In genomic region chr6:41091177-41091829, GRCm38 (mm10) we compare ENCODE assay signal across 9 mouse cellular contexts. TPM values are rescaled to one million over a fixed set of nuclear protein-coding genes. Genes with fewer than 3 reads are reported as not detected.
DNase-seq lines count a peak whose midpoint lies in the region; ATAC-seq and TF ChIP-seq lines count a peak whose summit lies in the region.
"Had no signal": no experiment of that assay in that cellular context is flagged by ENCODE, and none has a peak within 500 bp of the region (broad histone marks: within the 10 kb centered on the region; RNA-seq: fewer than 3 reads in every experiment).

No protein-coding gene starts in this region.

- H3K4me1 ChIP-seq in liver, embryonic 14.5 days (replicated peaks; ENCODE audit: control insufficient read depth in 2 of 2, insufficient read depth in 2 of 2, low read length in 1 of 2): no peaks in the 10 kb centered on the region

- TF ChIP-seq CTCF in liver, embryonic 14.5 days (IDR thresholded peaks at IDR 0.05; ENCODE audit: low read depth): peak; percentile 47

- H3K4me3 ChIP-seq in liver, embryonic 14.5 days (ENCODE audit: insufficient read depth in 1 of 2, low read depth in 2 of 2, low read length in 2 of 2): no peak overlapping the region

- TF ChIP-seq EP300 in liver, embryonic 14.5 days (IDR thresholded peaks at IDR 0.05; ENCODE audit: low read depth): no peak

- 17% methylated on average over 4 of the region's 4 CpGs for WGBS in liver, embryonic 14.5 days (ENCODE audit: insufficient replicate concordance)

- no peak overlapping the region for H3K27ac ChIP-seq in liver, embryonic 14.5 days

- H3K9me3 ChIP-seq in liver, embryonic 14.5 days (ENCODE audit: control insufficient read depth, low read length): no peaks in the 10 kb centered on the region

- no peaks in the 10 kb centered on the region for H3K27me3 ChIP-seq in liver, embryonic 14.5 days (ENCODE audit: control insufficient read depth, insufficient read depth, low read length)

- H3K36me3 ChIP-seq in liver, embryonic 14.5 days (replicated peaks; ENCODE audit: control insufficient read depth, insufficient read depth, low read depth): no peaks in the 10 kb centered on the region

- peak; percentile 2 to 8 for DNase-seq in heart, postnatal 10 days
- DNase-seq in heart, adult 9 months (ENCODE audit: low spot score in 2 of 2): no peak
- DNase-seq in CD4-positive helper T cell, adult 2 months (ENCODE audit: low read depth, low spot score): peak; percentile 21
- peak; percentile 4 for DNase-seq in T-cell, adult 2 months (ENCODE audit: low spot score)
- DNase-seq in liver, embryonic 14.5 days (ENCODE audit: low read depth in 3 of 3, low spot score in 3 of 3): no peak
- DNase-seq in urinary bladder, postnatal 10 days (ENCODE audit: low spot score): no peak
- DNase-seq in adrenal gland, postnatal 14 days: no peak

- H3K9ac ChIP-seq in liver, embryonic 14.5 days (replicated peaks): no peak overlapping the region

- no peak for ATAC-seq in liver, embryonic 14.5 days (ENCODE audit: insufficient read depth)
- ATAC-seq in erythroblast, adult 5-6 weeks (replicated peaks; ENCODE audit: low FRiP score, poor library complexity, severe bottlenecking): no peak

- H3K4me2 ChIP-seq in liver, embryonic 14.5 days (ENCODE audit: low read depth): no peak overlapping the region

- intact Hi-C loops in heart, postnatal 10 days (cut with DNase I): no loop called here

RNA-seq across cellular contexts. Expression of gene 2210010C04Rik, which starts 56.0 kb away (rescaled TPM):
- not detected for total RNA-seq in heart, postnatal 10 days (2021)
- not detected in 2 replicates for polyA plus RNA-seq in liver, embryonic 14.5 days (2012; rRNA removed)
- polyA plus RNA-seq in liver, embryonic 14.5 days (2014; fragmentation: Nextera tagmentation; extraction: Ambion mirVana): not detected in 2 replicates
- not detected in 2 replicates for total RNA-seq in adrenal gland, postnatal 14 days (2021)
- not detected in 2 replicates for total RNA-seq in erythroblast, adult 5-6 weeks (2015; ENCODE audit: low replicate concordance)
- total RNA-seq in erythroblast, adult 5-6 weeks (2017; ENCODE audit: low replicate concordance): not detected in 2 replicates
- polyA plus RNA-seq: neural tube, embryonic 14.5 days had no signal

Comparison
In these comparisons a context has a peak if more than half of its experiments do, and no peak if none do; other contexts are left out.
1. DNase-seq: peak in heart, postnatal 10 days (2 of 2), CD4-positive helper T cell, adult 2 months (single experiment) and T-cell, adult 2 months (single experiment); none in heart, adult 9 months (0 of 2), liver, embryonic 14.5 days (0 of 3), urinary bladder, postnatal 10 days (single experiment) and adrenal gland, postnatal 14 days (single experiment).